8 mouse cellular contexts compared by ENCODE assay signal in the genomic region with DNA sequence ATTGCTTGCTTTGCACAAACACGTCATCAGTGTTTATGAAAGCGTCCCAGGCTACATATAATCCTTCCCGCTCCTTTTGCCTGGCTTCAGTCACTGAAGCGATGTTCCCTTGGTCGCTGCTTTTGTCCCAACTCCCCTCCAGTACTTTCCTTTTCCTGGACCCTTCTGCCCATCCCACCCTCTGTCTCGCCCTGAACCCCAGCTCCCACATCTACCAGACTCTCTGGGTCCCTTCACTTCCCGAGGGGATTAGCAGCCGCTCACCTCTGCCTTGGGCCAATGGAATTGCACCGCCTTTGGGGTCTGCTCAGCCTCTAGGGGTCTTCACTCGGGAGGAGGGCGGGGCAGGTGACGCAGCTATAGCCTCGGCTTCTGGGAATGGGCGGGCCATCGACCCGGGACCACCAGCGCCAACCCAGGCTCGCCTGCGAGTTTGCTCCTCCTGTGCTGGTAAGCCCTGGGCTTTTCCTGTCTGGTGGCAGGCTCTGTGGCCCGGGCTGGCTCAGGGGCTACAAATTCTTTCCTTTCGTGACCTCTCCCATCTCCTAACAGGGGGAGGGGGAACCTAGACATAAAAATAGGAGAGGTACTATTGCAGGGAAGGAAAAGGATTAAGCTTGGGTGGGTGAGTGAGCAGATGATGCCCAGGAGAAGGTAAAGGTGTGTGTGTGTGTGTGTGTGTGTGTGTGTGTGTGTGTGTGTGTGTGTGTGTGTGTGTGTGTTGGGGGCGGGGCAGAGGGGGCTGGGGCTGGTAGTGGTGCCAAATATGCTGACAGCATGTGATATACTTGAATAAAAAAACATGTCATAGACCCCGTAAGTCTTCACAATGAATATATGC. TPM values are rescaled to one million over a fixed set of nuclear protein-coding genes. Genes with fewer than 3 reads are reported as not detected.
DNase-seq lines count a peak whose midpoint lies in the region; ATAC-seq and TF ChIP-seq lines count a peak whose summit lies in the region.

Gene Igsf10, minus strand, starts transcription at position 330 of the 841 bp plus-strand sequence.

- ATAC-seq in intestine, postnatal 0 days = peak; percentile 41

- H3K27ac ChIP-seq in intestine, postnatal 0 days (ENCODE audit: low read depth, low read length) = peak within 1 kb of the TSS; percentile 30

- no peaks in the 10 kb centered on the region for H3K4me1 ChIP-seq in intestine, postnatal 0 days (replicated peaks; ENCODE audit: control insufficient read depth, insufficient read depth, low read length)
- peaks cover 2% of the 10 kb centered on the region; the same call in 1 of the 2 replicates for H3K4me1 ChIP-seq in lung, adult 2 months (ENCODE audit: control insufficient read depth, insufficient read depth, low read length)

- peak within 1 kb of the TSS; percentile 48 for H3K9ac ChIP-seq in intestine, postnatal 0 days (ENCODE audit: low read depth, low read length)

- no peaks in the 10 kb centered on the region for H3K9me3 ChIP-seq in intestine, postnatal 0 days (ENCODE audit: control insufficient read depth)

- peak within 1 kb of the TSS; percentile 62 for H3K4me3 ChIP-seq in intestine, postnatal 0 days (ENCODE audit: low read depth, low read length)
- peak within 1 kb of the TSS; percentile 85 for H3K4me3 ChIP-seq in lung, adult 2 months (replicated peaks; ENCODE audit: extremely low read depth, low read depth, low read length)

- no peaks in the 10 kb centered on the region for H3K27me3 ChIP-seq in intestine, postnatal 0 days (replicated peaks; ENCODE audit: control insufficient read depth, insufficient read depth, low read length)

- 3% methylated on average over 23 of the region's 23 CpGs for WGBS in intestine, postnatal 0 days
- 4% methylated on average over 23 of the region's 23 CpGs for WGBS in lung, adult 2 months

- peak within 1 kb of the TSS; percentile 81 for H3K4me2 ChIP-seq in intestine, postnatal 0 days (replicated peaks; ENCODE audit: low read depth)

- no peak for TF ChIP-seq POLR2A in lung, adult 2 months (IDR thresholded peaks at IDR 0.05; ENCODE audit: borderline replicate concordance, extremely low read depth, low read depth, low read length)

- DNase-seq in right cerebral cortex, postnatal 10 days (ENCODE audit: low spot score in 2 of 2) = peak; percentile 69 to 74
- no peak for DNase-seq in right cerebral cortex, postnatal 36 days (ENCODE audit: low spot score in 2 of 2)
- peak; percentile 91 for DNase-seq in embryo, embryonic 11 days
- DNase-seq in heart, adult 18-20 months = peak; percentile 19 to 54
- DNase-seq in lung, adult 2 months = peak; percentile 14
- peak; percentile 31 for DNase-seq in ovary, adult 18-20 months (ENCODE audit: low spot score)
- DNase-seq in urinary bladder, postnatal 4 days (ENCODE audit: low spot score in 2 of 2) = peak; percentile 62 to 66

- no peaks in the 10 kb centered on the region for H3K36me3 ChIP-seq in intestine, postnatal 0 days (ENCODE audit: control insufficient read depth, insufficient read depth)

- TF ChIP-seq CTCF in intestine, postnatal 0 days (IDR thresholded peaks at IDR 0.05; ENCODE audit: low read depth) = no peak; the same call in 1 of the 2 replicates
- no peak for TF ChIP-seq CTCF in lung, adult 2 months (IDR thresholded peaks at IDR 0.05; ENCODE audit: insufficient read depth, low read length)

RNA-seq across cellular contexts. Expression of gene Igsf10, which starts in this region (rescaled TPM):
- 1 to 10 TPM; 2.0 to 2.4 TPM for total RNA-seq in heart, adult 18-20 months (2021)
- polyA plus RNA-seq in intestine, postnatal 0 days (2015; fragmentation: Nextera tagmentation; extraction: Ambion mirVana) = 2.8 and 3.3 TPM in 2 replicates
- polyA plus RNA-seq in lung, adult 2 months (2012; rRNA removed) = 2.4 and 3.5 TPM in 2 replicates

Comparison
In these comparisons a context has a peak if more than half of its experiments do, and no peak if none do; other contexts are left out.
1. DNase-seq: peak in right cerebral cortex, postnatal 10 days (2 of 2), embryo, embryonic 11 days (single experiment), heart, adult 18-20 months (2 of 2), lung, adult 2 months (single experiment), ovary, adult 18-20 months (single experiment) and urinary bladder, postnatal 4 days (2 of 2); none in right cerebral cortex, postnatal 36 days (0 of 2).